Mouse (Mus musculus) layer of hippocampus, adult 9-11 months (tissue): ENCODE measurements around the gene Dip2b.

Experiments used
- DNase-seq: peaks from one replicate; pipeline ENCODE4 v3.0.0; 2022

Gene Dip2b

GRCm38 (mm10) chr15:100052726-100053125 is 14.3 kb downstream of the Dip2b start:
- DNase-seq: no peak

- no peak for DNase-seq
Observed at GRCm38 (mm10) chr15:100056397-100056908, 18.0 kb downstream of the Dip2b start.

GRCm38 (mm10) chr15:100057698-100058097 is 19.2 kb downstream of the Dip2b start:
- DNase-seq: no peak

GRCm38 (mm10) chr15:100058143-100058542 is 19.7 kb downstream of the Dip2b start:
- DNase-seq: no peak

GRCm38 (mm10) chr15:100058912-100059311 is 20.4 kb downstream of the Dip2b start:
- no peak for DNase-seq

GRCm38 (mm10) chr15:100059626-100060311 is 21.3 kb downstream of the Dip2b start:
- DNase-seq: no peak

- no peak for DNase-seq
Observed at GRCm38 (mm10) chr15:100060513-100061140, 22.2 kb downstream of the Dip2b start.

- DNase-seq: no peak
Observed at GRCm38 (mm10) chr15:100061377-100061776, 22.9 kb downstream of the Dip2b start.

- DNase-seq: no peak
Observed at GRCm38 (mm10) chr15:100063229-100063773, 24.8 kb downstream of the Dip2b start.

GRCm38 (mm10) chr15:100066702-100067101 is 28.2 kb downstream of the Dip2b start:
- no peak for DNase-seq

GRCm38 (mm10) chr15:100069101-100069500 is 30.6 kb downstream of the Dip2b start:
- no peak for DNase-seq

GRCm38 (mm10) chr15:100070021-100070420 is 31.6 kb downstream of the Dip2b start:
- DNase-seq: no peak

GRCm38 (mm10) chr15:100071819-100072218 is 33.4 kb downstream of the Dip2b start:
- DNase-seq: no peak

- no peak for DNase-seq
Observed at GRCm38 (mm10) chr15:100073696-100074453, 35.4 kb downstream of the Dip2b start.

- DNase-seq: no peak
Observed at GRCm38 (mm10) chr15:100074754-100075153, 36.3 kb downstream of the Dip2b start.

GRCm38 (mm10) chr15:100076362-100076761 is 37.9 kb downstream of the Dip2b start:
- DNase-seq: no peak

GRCm38 (mm10) chr15:100080833-100081477 is 42.5 kb downstream of the Dip2b start:
- no peak for DNase-seq

- DNase-seq: no peak
Observed at GRCm38 (mm10) chr15:100081478-100081998, 43.1 kb downstream of the Dip2b start.

- no peak for DNase-seq
Observed at GRCm38 (mm10) chr15:100082052-100082451, 43.6 kb downstream of the Dip2b start.

- DNase-seq: no peak
Observed at GRCm38 (mm10) chr15:100082733-100083132, 44.3 kb downstream of the Dip2b start.

GRCm38 (mm10) chr15:100083882-100084281 is 45.4 kb downstream of the Dip2b start:
- DNase-seq: no peak

GRCm38 (mm10) chr15:100084882-100085281 is 46.4 kb downstream of the Dip2b start:
- DNase-seq: no peak

- no peak for DNase-seq
Observed at GRCm38 (mm10) chr15:100088021-100088420, 49.6 kb downstream of the Dip2b start.
